In the genomic region with DNA sequence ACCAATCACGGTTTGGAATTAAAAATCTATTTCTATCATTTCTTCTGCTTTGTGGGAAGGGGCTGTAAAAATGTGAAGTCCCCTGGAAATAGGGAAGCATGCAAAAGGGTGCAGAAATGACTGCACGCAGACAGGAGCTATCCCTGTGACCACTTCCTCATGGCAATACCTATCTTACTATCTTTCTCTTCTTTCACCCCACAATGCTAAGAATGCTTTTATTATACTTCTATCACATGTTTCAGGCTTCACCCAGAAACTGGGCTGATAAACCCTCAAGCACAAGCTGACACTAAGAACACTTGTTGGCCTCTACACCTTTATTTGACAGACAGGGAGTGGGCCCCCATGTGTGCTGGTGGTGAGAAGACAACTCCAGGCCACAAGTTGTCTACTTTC, we compare ENCODE assay signal across 16 mouse cellular contexts.
DNase-seq lines count a peak whose midpoint lies in the region; ATAC-seq and TF ChIP-seq lines count a peak whose summit lies in the region.
"Had no signal": no experiment of that assay in that cellular context is flagged by ENCODE, and none has a peak within 500 bp of the region (broad histone marks: within the 10 kb centered on the region; RNA-seq: fewer than 3 reads in every experiment).

No protein-coding gene starts in this region.

- TF ChIP-seq CTCF in left cerebral cortex, adult 2 months (IDR thresholded peaks at IDR 0.05) = no peak

- DNase-seq in forebrain, embryonic 10.5 days (ENCODE audit: extremely low spot score, low spot score) = no peak
- DNase-seq in left cerebral cortex, adult 2 months (ENCODE audit: extremely low spot score in 1 of 2, low spot score in 2 of 2) = no peak
- no peak for DNase-seq in left cerebral cortex, adult 8-10 months (ENCODE audit: low spot score in 2 of 2)
- no peak for DNase-seq in testis, postnatal 14 days (ENCODE audit: low spot score)
- DNase-seq in frontal cortex, postnatal 14 days (ENCODE audit: low spot score in 2 of 2) = no peak
- DNase-seq: adrenal gland, adult 2 months; kidney, postnatal 14 days; lung, adult 2 months had no signal

- ATAC-seq in forebrain, embryonic 13.5 days = no peak
- no peak for ATAC-seq in embryonic facial prominence, embryonic 15.5 days (ENCODE audit: insufficient number of reproducible peaks, low FRiP score, low TSS enrichment, low read depth)
- ATAC-seq in megakaryocyte progenitor cell, adult 5-6 weeks (replicated peaks; ENCODE audit: poor library complexity) = peak; percentile 59
- ATAC-seq: Patski had no signal

- H3K27ac ChIP-seq in forebrain, embryonic 13.5 days = peak overlapping the region; percentile 74
- no peak overlapping the region for H3K27ac ChIP-seq in forebrain, embryonic 10.5 days
- H3K27ac ChIP-seq in left cerebral cortex, adult 2 months = peak overlapping the region; percentile 80
- H3K27ac ChIP-seq in embryonic facial prominence, embryonic 15.5 days (replicated peaks) = peak overlapping the region; percentile 28
- H3K27ac ChIP-seq: embryonic facial prominence, embryonic 12.5 days had no signal

- no peak overlapping the region for H3K4me2 ChIP-seq in forebrain, embryonic 13.5 days
- no peak overlapping the region for H3K4me2 ChIP-seq in embryonic facial prominence, embryonic 15.5 days (replicated peaks)
- H3K4me2 ChIP-seq: embryonic facial prominence, embryonic 12.5 days; hindbrain, embryonic 15.5 days; midbrain, embryonic 12.5 days; neural tube, embryonic 15.5 days had no signal

- no peaks in the 10 kb centered on the region for H3K27me3 ChIP-seq in forebrain, embryonic 13.5 days
- no peaks in the 10 kb centered on the region for H3K27me3 ChIP-seq in forebrain, embryonic 10.5 days (ENCODE audit: poor library complexity, severe bottlenecking)
- no peaks in the 10 kb centered on the region for H3K27me3 ChIP-seq in embryonic facial prominence, embryonic 15.5 days
- H3K27me3 ChIP-seq: embryonic facial prominence, embryonic 12.5 days; hindbrain, embryonic 15.5 days; midbrain, embryonic 12.5 days; neural tube, embryonic 15.5 days; Patski had no signal

- no peak overlapping the region for H3K9ac ChIP-seq in forebrain, embryonic 13.5 days
- H3K9ac ChIP-seq in embryonic facial prominence, embryonic 15.5 days = no peak overlapping the region
- H3K9ac ChIP-seq: embryonic facial prominence, embryonic 12.5 days; hindbrain, embryonic 15.5 days; midbrain, embryonic 12.5 days; neural tube, embryonic 15.5 days had no signal

- peaks cover 44% of the 10 kb centered on the region for H3K4me1 ChIP-seq in forebrain, embryonic 13.5 days
- peaks cover under 1% of the 10 kb centered on the region; the same call in 1 of the 2 replicates for H3K4me1 ChIP-seq in forebrain, embryonic 10.5 days
- H3K4me1 ChIP-seq in embryonic facial prominence, embryonic 15.5 days = peaks cover 52% of the 10 kb centered on the region

- WGBS in forebrain, embryonic 13.5 days = 91% methylated on average over 2 of the region's 2 CpGs
- WGBS in forebrain, embryonic 10.5 days = 90% methylated on average over 2 of the region's 2 CpGs
- WGBS in embryonic facial prominence, embryonic 15.5 days = 68% methylated on average over 2 of the region's 2 CpGs

- intact Hi-C loops in left cerebral cortex, adult 2 months (cut with DNase I) = no loop called here

- no peaks in the 10 kb centered on the region for H3K9me3 ChIP-seq in forebrain, embryonic 13.5 days (replicated peaks)
- no peaks in the 10 kb centered on the region for H3K9me3 ChIP-seq in forebrain, embryonic 10.5 days
- no peaks in the 10 kb centered on the region for H3K9me3 ChIP-seq in embryonic facial prominence, embryonic 15.5 days (replicated peaks)
- H3K9me3 ChIP-seq: embryonic facial prominence, embryonic 12.5 days; hindbrain, embryonic 15.5 days; midbrain, embryonic 12.5 days; neural tube, embryonic 15.5 days had no signal

- H3K36me3 ChIP-seq in forebrain, embryonic 13.5 days (ENCODE audit: poor library complexity, severe bottlenecking) = no peaks in the 10 kb centered on the region
- H3K36me3 ChIP-seq in forebrain, embryonic 10.5 days (replicated peaks) = peaks cover 18% of the 10 kb centered on the region
- no peaks in the 10 kb centered on the region for H3K36me3 ChIP-seq in embryonic facial prominence, embryonic 15.5 days
- H3K36me3 ChIP-seq: embryonic facial prominence, embryonic 12.5 days; hindbrain, embryonic 15.5 days; neural tube, embryonic 15.5 days had no signal

- H3K4me3 ChIP-seq in forebrain, embryonic 13.5 days = no peak overlapping the region
- H3K4me3 ChIP-seq in forebrain, embryonic 10.5 days = no peak overlapping the region
- H3K4me3 ChIP-seq in left cerebral cortex, adult 2 months = no peak overlapping the region
- H3K4me3 ChIP-seq in embryonic facial prominence, embryonic 15.5 days (replicated peaks) = no peak overlapping the region
- H3K4me3 ChIP-seq: embryonic facial prominence, embryonic 12.5 days; hindbrain, embryonic 15.5 days; midbrain, embryonic 12.5 days; neural tube, embryonic 15.5 days had no signal
